Mouse (Mus musculus) MEL (cell line): ENCODE data around the gene St6galnac3. TPM values are rescaled to one million over a fixed set of nuclear protein-coding genes. Genes with fewer than 3 reads are reported as not detected.
A peak's percentile ranks its signal among the peaks of the same experiment; 100 is the strongest.

ENCODE experiments used
- DNase-seq: peaks from one replicate; pipeline ENCODE4 v3.0.0; 2011; ENCODE audit warnings: low read depth, low spot score
- H3K27ac ChIP-seq: 2 replicates; pipeline ENCODE4 v1.5.1; 2012; ENCODE audit warnings: low read depth, mild to moderate bottlenecking, control low read depth, low read length, moderate library complexity; ENCODE audit not compliant: control insufficient read depth
- H3K27me3 ChIP-seq, 2 experiments: fragments of 150-350 bp in 1 of 2; sonication (generic) in 1 of 2; 2 replicates each; pipeline ENCODE4 v1.6.1; 2012; ENCODE audit warnings: low read length in 2 of 2, mild to moderate bottlenecking in 2 of 2, improper control_type of control experiment in 1 of 2, moderate library complexity in 1 of 2; ENCODE audit not compliant: insufficient read depth in 2 of 2, control insufficient read depth in 1 of 2
- H3K36me3 ChIP-seq, 2 experiments: 2 replicates each; pipeline ENCODE4 v1.6.1; 2012 to 2014; ENCODE audit warnings: low read length in 2 of 2, improper control_type of control experiment in 1 of 2, inconsistent platforms in 1 of 2, mild to moderate bottlenecking in 1 of 2; ENCODE audit not compliant: insufficient read depth in 2 of 2, control insufficient read depth in 1 of 2
- H3K4me1 ChIP-seq, 2 experiments: fragments of 150-350 bp in 1 of 2; sonication (generic) in 1 of 2; 2 replicates each; pipeline ENCODE4 v1.6.1; 2012; ENCODE audit warnings: low read length in 2 of 2, improper control_type of control experiment in 1 of 2, mild to moderate bottlenecking in 1 of 2; ENCODE audit not compliant: insufficient read depth in 2 of 2, control insufficient read depth in 1 of 2
- H3K4me3 ChIP-seq, 2 experiments: fragments of 150-350 bp in 1 of 2; sonication (generic) in 1 of 2; 2 replicates each; pipeline ENCODE4 v1.5.1; 2012; ENCODE audit warnings: low read depth in 2 of 2, low read length in 2 of 2, mild to moderate bottlenecking in 2 of 2, moderate library complexity in 2 of 2, control low read depth in 1 of 2, improper control_type of control experiment in 1 of 2; ENCODE audit not compliant: control insufficient read depth in 1 of 2, insufficient read depth in 1 of 2
- H3K79me2 ChIP-seq: 2 replicates; pipeline ENCODE4 v1.6.1; 2012; ENCODE audit warnings: mild to moderate bottlenecking, low read length, moderate library complexity; ENCODE audit not compliant: control insufficient read depth, poor library complexity, insufficient read depth
- H3K9ac ChIP-seq: 2 replicates; pipeline ENCODE4 v1.6.1; 2012; ENCODE audit warnings: low read depth, mild to moderate bottlenecking, control low read depth, low read length, moderate library complexity; ENCODE audit not compliant: control insufficient read depth, poor library complexity, severe bottlenecking
- H3K9me3 ChIP-seq: fragments of 150-350 bp; sonication (generic); replicated peaks from 2 replicates; pipeline ENCODE4 v1.6.1; 2012; ENCODE audit warnings: mild to moderate bottlenecking, low read length, improper control_type of control experiment, moderate library complexity; ENCODE audit not compliant: insufficient read depth
- BHLHE40 ChIP-seq: IDR thresholded peaks from 2 replicates; pipeline ENCODE4 v1.6.1; 2012; ENCODE audit warnings: low read depth, mild to moderate bottlenecking, inconsistent platforms, low read length, improper control_type of control experiment, borderline replicate concordance
- CTCF ChIP-seq, 3 experiments: IDR thresholded peaks in 2 of 3; conservative IDR thresholded peaks in 1 of 3; 2 replicates each; pipeline ENCODE4 v1.5.1; 2011 to 2012; ENCODE audit warnings: low read length in 3 of 3, low read depth in 2 of 3, mild to moderate bottlenecking in 2 of 3, improper control_type of control experiment in 1 of 3, inconsistent platforms in 1 of 3, mixed read lengths in 1 of 3, moderate library complexity in 1 of 3; ENCODE audit not compliant: control insufficient read depth in 1 of 3, insufficient read depth in 1 of 3, poor library complexity in 1 of 3, severe bottlenecking in 1 of 3
- E2F4 ChIP-seq: IDR thresholded peaks from 2 replicates; pipeline ENCODE4 v1.6.1; 2011; ENCODE audit warnings: low read depth, low read length, improper control_type of control experiment, borderline replicate concordance
- EP300 ChIP-seq, 2 experiments: IDR thresholded peaks; 2 replicates each; pipeline ENCODE4 v1.6.1; 2011; ENCODE audit warnings: improper control_type of control experiment in 2 of 2, low read length in 2 of 2, low read depth in 1 of 2, mild to moderate bottlenecking in 1 of 2
- ETS1 ChIP-seq: IDR thresholded peaks from 2 replicates; pipeline ENCODE4 v1.6.1; 2012; ENCODE audit warnings: low read depth, mild to moderate bottlenecking, inconsistent platforms, low read length, improper control_type of control experiment, moderate library complexity
- GATA1 ChIP-seq: IDR thresholded peaks from 2 replicates; pipeline ENCODE4 v1.6.1; 2011; ENCODE audit warnings: low read depth, low read length, improper control_type of control experiment
- JUND ChIP-seq: IDR thresholded peaks from 2 replicates; pipeline ENCODE4 v1.6.1; 2011; ENCODE audit warnings: low read depth, mild to moderate bottlenecking, improper control_type of control experiment, low read length
- MAX ChIP-seq: IDR thresholded peaks from 2 replicates; pipeline ENCODE4 v1.6.1; 2011; ENCODE audit warnings: low read length, improper control_type of control experiment
- MXI1 ChIP-seq: IDR thresholded peaks from 2 replicates; pipeline ENCODE4 v1.6.1; 2011; ENCODE audit warnings: mild to moderate bottlenecking, low read depth, low read length, improper control_type of control experiment
- MYC ChIP-seq: IDR thresholded peaks from 2 replicates; pipeline ENCODE4 v1.6.1; 2011; ENCODE audit warnings: low read depth, mild to moderate bottlenecking, low read length, improper control_type of control experiment, moderate library complexity
- POLR2A ChIP-seq, 2 experiments: IDR thresholded peaks; 2 replicates each; pipeline ENCODE4 v1.6.1; 2011 to 2012; ENCODE audit warnings: low read length in 2 of 2, mild to moderate bottlenecking in 2 of 2, control low read depth in 1 of 2, improper control_type of control experiment in 1 of 2, low read depth in 1 of 2, moderate library complexity in 1 of 2; ENCODE audit not compliant: control insufficient read depth in 1 of 2, insufficient read depth in 1 of 2, poor library complexity in 1 of 2
- POLR2AphosphoS5 ChIP-seq: IDR thresholded peaks from 2 replicates; pipeline ENCODE4 v1.6.1; 2012; ENCODE audit warnings: low read depth, borderline replicate concordance, mild to moderate bottlenecking, inconsistent platforms, low read length, moderate library complexity, mixed read lengths
- RAD21 ChIP-seq: IDR thresholded peaks from 2 replicates; pipeline ENCODE4 v1.6.1; 2011; ENCODE audit warnings: mild to moderate bottlenecking, low read depth, low read length, improper control_type of control experiment
- RCOR1 ChIP-seq: IDR thresholded peaks from 2 replicates; pipeline ENCODE4 v1.6.1; 2012; ENCODE audit warnings: low read depth, mild to moderate bottlenecking, inconsistent platforms, low read length, improper control_type of control experiment
- TBP ChIP-seq: IDR thresholded peaks from 2 replicates; pipeline ENCODE4 v1.8.0; 2011; ENCODE audit warnings: low read depth, low read length, improper control_type of control experiment
- ZC3H11A ChIP-seq: IDR thresholded peaks from 2 replicates; pipeline ENCODE4 v1.6.1; 2012; ENCODE audit warnings: low read depth, mild to moderate bottlenecking, inconsistent platforms, low read length, improper control_type of control experiment
- ZNF384 ChIP-seq: IDR thresholded peaks from 2 replicates; pipeline ENCODE4 v1.6.1; 2012; ENCODE audit warnings: low read depth, mild to moderate bottlenecking, inconsistent platforms, low read length, improper control_type of control experiment
- polyA plus RNA-seq, 2 experiments: library from polyadenylated mRNA; stranded (reverse) in 1 of 2; unstranded in 1 of 2; fragments of >175 nt in 1 of 2; fragments of >200 nt in 1 of 2; gene quantifications; 2 replicates each; pipeline versions ENCODE4 v1.2.1 to v1.2.4; 2012; ENCODE audit warnings: low replicate concordance in 2 of 2, low read depth in 1 of 2; ENCODE audit not compliant: insufficient read length in 2 of 2, insufficient read depth in 1 of 2, missing spikeins in 1 of 2
- total RNA-seq: library from RNA; depleted of rRNA; stranded (reverse); fragments of 300-350 nt; gene quantifications from 2 replicates; pipeline ENCODE4 v1.2.3, GENCODE M21; 2012

Gene St6galnac3
- total and polyA plus RNA-seq, 3 experiments = 7.8 to 11.4 TPM; not detected in 1

DNA sequence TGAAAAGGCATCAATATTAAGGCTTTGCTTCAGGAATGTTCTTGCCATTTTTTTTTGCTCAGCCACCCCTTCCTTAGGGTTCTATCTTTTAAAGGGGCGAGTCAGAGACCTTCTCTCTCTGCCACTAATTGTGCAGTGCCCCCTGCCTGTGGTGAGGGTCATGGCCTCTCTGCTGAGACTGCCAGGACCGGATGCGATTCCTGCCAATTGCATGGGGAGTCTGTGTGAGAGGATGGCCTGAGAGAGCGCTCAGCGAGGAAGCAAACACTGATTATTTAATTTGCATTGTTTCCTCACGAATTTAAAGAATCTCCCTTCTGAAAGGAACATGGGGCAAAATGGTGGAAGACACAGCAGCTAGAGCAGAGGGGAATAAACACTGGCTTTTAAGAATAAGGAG, 548.6 kb downstream of the St6galnac3 start:
- Histone ChIP-seq H3K9me3 (no peaks in the 10 kb centered on the region), H3K27me3 (peaks cover 0 to 1% of the 10 kb centered on the region in 2 experiments; a peak in 3 of 4 replicates), H3K9ac (no peak overlapping the region), H3K79me2 (no peaks in the 10 kb centered on the region)
- peak in 2 of 3 experiments; percentile 3 to 20; a peak in 2 of 6 replicates for TF ChIP-seq CTCF (IDR thresholded peaks at IDR 0.05 in 2 of 3, conservative IDR thresholded peaks at IDR 0.05 in 1 of 3; ENCODE audit: control insufficient read depth in 1 of 3, insufficient read depth in 1 of 3, low read depth in 2 of 3, low read length in 3 of 3, poor library complexity in 1 of 3, severe bottlenecking in 1 of 3)
- no peak for TF ChIP-seq E2F4
- TF ChIP-seq, all 39 proteins: peak for 1
- Histone ChIP-seq H3K4me3 (no peak overlapping the region), H3K36me3 (no peaks in the 10 kb centered on the region), H3K27ac (no peak overlapping the region), H3K4me1 (no peaks in the 10 kb centered on the region)
- DNase-seq = no peak

DNA sequence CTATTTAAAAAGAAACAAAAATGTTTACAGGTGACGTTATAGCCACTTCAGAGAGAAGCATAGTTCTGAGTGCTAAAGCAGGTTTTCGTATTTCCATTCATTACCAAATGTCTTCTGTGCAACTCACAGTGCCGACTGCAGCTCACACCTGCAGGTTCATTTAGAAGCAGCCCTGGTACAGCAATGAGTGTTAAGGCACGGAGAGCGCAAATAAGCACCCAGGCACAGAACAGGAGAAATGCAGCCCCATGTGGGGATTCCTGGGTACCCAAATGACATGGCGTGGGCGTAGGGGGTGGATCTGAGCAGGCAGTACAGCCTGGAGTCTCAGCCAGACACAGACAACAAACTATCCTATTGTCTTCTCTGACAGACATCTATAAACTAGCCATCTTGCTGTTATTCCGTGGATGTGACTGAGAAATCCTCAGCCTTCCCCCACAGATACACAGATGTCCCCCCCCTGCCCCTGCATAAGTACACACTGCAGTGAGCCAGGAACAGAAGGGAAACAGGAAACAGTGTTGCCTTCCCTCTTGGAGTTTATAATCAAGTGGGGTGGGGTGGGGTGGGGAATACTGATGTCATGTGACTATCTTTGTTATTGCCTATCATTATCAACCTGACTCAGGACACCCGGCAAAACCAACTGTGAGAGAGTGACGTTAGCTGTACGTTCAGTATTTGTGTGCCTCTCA, 550.5 kb downstream of the St6galnac3 start:
- H3K27me3 ChIP-seq = no peaks in the 10 kb centered on the region
- no peak for TF ChIP-seq GATA1
- TF ChIP-seq ZC3H11A = no peak
- TF ChIP-seq RAD21 = no peak
- no peak for TF ChIP-seq MYC
- TF ChIP-seq MAX = no peak
- no peak for TF ChIP-seq BHLHE40
- TF ChIP-seq ZNF384 = no peak
- TF ChIP-seq EP300 (IDR thresholded peaks at IDR 0.05; ENCODE audit: low read depth in 1 of 2, low read length in 2 of 2) = no peak
- no peak for TF ChIP-seq ETS1
- no peak for TF ChIP-seq RCOR1
- no peak for TF ChIP-seq POLR2AphosphoS5
- no peak for TF ChIP-seq JUND
- TF ChIP-seq E2F4 = no peak
- no peak for TF ChIP-seq MXI1
- no peak for TF ChIP-seq POLR2A (IDR thresholded peaks at IDR 0.05; ENCODE audit: control insufficient read depth in 1 of 2, insufficient read depth in 1 of 2, low read depth in 1 of 2, low read length in 2 of 2, poor library complexity in 1 of 2)
- no peak for TF ChIP-seq TBP
- H3K27ac ChIP-seq = no peak overlapping the region
- H3K36me3 ChIP-seq = no peaks in the 10 kb centered on the region
- H3K79me2 ChIP-seq = no peaks in the 10 kb centered on the region
- no peaks in the 10 kb centered on the region for H3K4me1 ChIP-seq
- no peak overlapping the region for H3K9ac ChIP-seq
- DNase-seq = no peak
- no peaks in the 10 kb centered on the region for H3K9me3 ChIP-seq
- H3K4me3 ChIP-seq = no peak overlapping the region
